Mouse (Mus musculus) right cerebral cortex, postnatal 36 days (tissue): ENCODE data around the gene Art3.
"Not testable (repeated sequence)": the region's sequence is repeated elsewhere in the genome, so short reads cannot be mapped to it uniquely, and the experiment has no call there.

Experiments
- DNase-seq, 2 experiments: peaks; one replicate each; pipeline ENCODE4 v3.0.0; 2022; ENCODE audit warnings: low spot score in 2 of 2, mixed read lengths in 1 of 2

Art3 gene

GRCm38 (mm10) chr5:92336743-92337142, 5.1 kb downstream of the Art3 start:
- no peak for DNase-seq

- no peak for DNase-seq
Measured at GRCm38 (mm10) chr5:92340606-92341005, 9.0 kb downstream of the Art3 start.

GRCm38 (mm10) chr5:92345006-92345405, 13.4 kb downstream of the Art3 start:
- no peak for DNase-seq

GRCm38 (mm10) chr5:92348794-92349413, 17.3 kb downstream of the Art3 start, which contains the start of gene Cxcl10:
Cxcl10 (minus strand) TSS chr5:92348889.
- DNase-seq: no peak

GRCm38 (mm10) chr5:92349731-92350130, 18.1 kb downstream of the Art3 start:
- DNase-seq: no peak

GRCm38 (mm10) chr5:92352716-92353115, 21.1 kb downstream of the Art3 start:
- DNase-seq: not testable (repeated sequence)

- DNase-seq: no peak
Measured at GRCm38 (mm10) chr5:92353517-92353916, 21.9 kb downstream of the Art3 start.

GRCm38 (mm10) chr5:92358033-92358432, 26.4 kb downstream of the Art3 start:
- no peak for DNase-seq

GRCm38 (mm10) chr5:92358767-92359455, 27.3 kb downstream of the Art3 start:
- DNase-seq: no peak

- DNase-seq: no peak
Measured at GRCm38 (mm10) chr5:92363179-92363578, 31.6 kb downstream of the Art3 start.

GRCm38 (mm10) chr5:92364011-92364410, 32.4 kb downstream of the Art3 start:
- DNase-seq: no peak

- DNase-seq: no peak
Measured at GRCm38 (mm10) chr5:92365146-92365705, 33.6 kb downstream of the Art3 start.

- DNase-seq: no peak
Measured at GRCm38 (mm10) chr5:92366565-92366964, 34.9 kb downstream of the Art3 start.

GRCm38 (mm10) chr5:92368392-92368791, 36.8 kb downstream of the Art3 start:
- DNase-seq: no peak

- DNase-seq: peak; percentile 40 to 55
Measured at GRCm38 (mm10) chr5:92369151-92369994, 37.7 kb downstream of the Art3 start.

- no peak for DNase-seq
Measured at GRCm38 (mm10) chr5:92370392-92370791, 38.8 kb downstream of the Art3 start.

GRCm38 (mm10) chr5:92370891-92371290, 39.3 kb downstream of the Art3 start:
- DNase-seq: no peak

GRCm38 (mm10) chr5:92371361-92371976, 39.8 kb downstream of the Art3 start:
- no peak for DNase-seq

- no peak for DNase-seq
Measured at GRCm38 (mm10) chr5:92372605-92373004, 41.0 kb downstream of the Art3 start.

- no peak for DNase-seq
Measured at GRCm38 (mm10) chr5:92374721-92375142, 43.1 kb downstream of the Art3 start.

- DNase-seq: no peak
Measured at GRCm38 (mm10) chr5:92375368-92375767, 43.7 kb downstream of the Art3 start.
